Mouse (Mus musculus) heart, postnatal 36 days (tissue): ENCODE measurements around the gene Nkg7. TPM values are rescaled to one million over a fixed set of nuclear protein-coding genes. Genes with fewer than 3 reads are reported as not detected.

ENCODE experiments used
- DNase-seq, 2 experiments: peaks; one replicate each; pipeline ENCODE4 v3.0.0; 2021 to 2022
- intact Hi-C: fragments of 180-260 bp; cut with DNase I; formaldehyde crosslinking; loops from one replicate; pipeline ENCODE4 v1.15.1; 2025
- microRNA-seq, 2 experiments: library from miRNA; unstranded; fragments of <30 nt; microRNA quantifications; one replicate each; pipeline ENCODE4 v1.2.0; 2021; ENCODE audit warnings: borderline number of aligned reads in 2 of 2
- total RNA-seq, 2 experiments: library from RNA; stranded (reverse); gene quantifications; 2 replicates each; pipeline ENCODE4 v1.2.3; 2021

Nkg7 gene
- total RNA-seq, 2 experiments from 2014 or later, result not detected

- DNase-seq, result no peak
- intact Hi-C loops, result no loop called here
These were observed 46.4 kb downstream of the Nkg7 start for GRCm38 (mm10) chr7:43483236-43483635.

Small RNA genes within 50 kb of the gene (microRNA-seq; reads per million reads assigned to microRNA genes)
- 3.4 to 7.2 reads per million in 2 experiments for gene Mir7051

Other genes with a start within 250 kb of the Nkg7 start
- 10 to 100 TPM; 15.0 to 17.2 TPM for gene Zfp715, start 123.8 kb upstream of the Nkg7 start, total RNA-seq
- not detected for gene Siglecf, start 85.7 kb upstream of the Nkg7 start, total RNA-seq
- under 1 TPM; 0.22 to 0.51 TPM for gene Siglecg, start 28.9 kb upstream of the Nkg7 start, total RNA-seq
- not detected for gene Lim2, start 9.4 kb upstream of the Nkg7 start, total RNA-seq
- not detected for gene Cldnd2, start 3.7 kb downstream of the Nkg7 start, total RNA-seq
- 1,000 to 10,000 TPM; 1,276 to 1,377 TPM for gene Etfb, start 7.0 kb downstream of the Nkg7 start, total RNA-seq
- gene Gm45233, start 7.1 kb downstream of the Nkg7 start, total RNA-seq, result under 1 TPM in 1 of 2 experiments, not detected in 1; 0.70 TPM
- 1 to 10 TPM; 2.0 to 2.5 TPM for gene Vsig10l, start 26.1 kb downstream of the Nkg7 start, total RNA-seq
- gene Iglon5, start 53.0 kb downstream of the Nkg7 start, total RNA-seq, result under 1 TPM; 0.19 to 0.36 TPM
- not detected for gene 4931406B18Rik, start 68.9 kb downstream of the Nkg7 start, total RNA-seq
- gene Cd33, start 107.4 kb downstream of the Nkg7 start, total RNA-seq, result 1 to 10 TPM; 3.8 to 4.4 TPM
- under 1 TPM; 0.87 to 0.94 TPM for gene Zfp658, start 125.2 kb downstream of the Nkg7 start, total RNA-seq
- gene Zfp719, start 142.5 kb downstream of the Nkg7 start, total RNA-seq, result 1 to 10 TPM; 4.8 to 5.9 TPM
- gene Zfp819, start 170.1 kb downstream of the Nkg7 start, total RNA-seq, result not detected
- not detected for gene Ceacam18, start 197.6 kb downstream of the Nkg7 start, total RNA-seq
- 1 to 10 TPM in 1 of 2 experiments, under 1 TPM in 1; 0.94 to 1.3 TPM for gene Siglece, start 223.1 kb downstream of the Nkg7 start, total RNA-seq
- gene Ctu1, start 234.9 kb downstream of the Nkg7 start, total RNA-seq, result 1 to 10 TPM; 3.4 to 3.5 TPM